Mouse (Mus musculus) testis, adult 2 months (tissue): ENCODE data around the gene Zwilch.

Source experiments
- CTCF ChIP-seq: fragments of 200-500 bp; IDR thresholded peaks from 2 replicates; pipeline ENCODE4 v1.5.1; 2012; ENCODE audit warnings: low read depth, mild to moderate bottlenecking, inconsistent platforms, low read length, moderate library complexity; ENCODE audit not compliant: control insufficient read depth, insufficient read depth, insufficient replicate concordance
- POLR2A ChIP-seq: fragments of 200-500 bp; IDR thresholded peaks from 2 replicates; pipeline ENCODE4 v1.6.1; 2012; ENCODE audit warnings: low read depth, mild to moderate bottlenecking, inconsistent platforms, low read length, moderate library complexity; ENCODE audit not compliant: control insufficient read depth

GRCm38 (mm10) chr9:64122601-64123000 lies 50.3 kb downstream of the Zwilch start:
- TF ChIP-seq POLR2A (no peak), CTCF (no peak)
